Mouse (Mus musculus): ENCODE data around the gene Cstf3.
A peak's percentile ranks its signal among the peaks of the same experiment; 100 is the strongest.
"Not testable (repeated sequence)": the region's sequence is repeated elsewhere in the genome, so short reads cannot be mapped to it uniquely, and the experiment has no call there.

Cstf3 gene

GRCm38 (mm10) chr2:104590068-104590828 is at the start of gene Cstf3:
Gene Cstf3 (plus strand): TSS chr2:104590523.
- peak; percentile 99 for DNase-seq

- not testable (repeated sequence) for DNase-seq
Observed at GRCm38 (mm10) chr2:104556711-104557110, 33.6 kb upstream of the Cstf3 start.

DNA sequence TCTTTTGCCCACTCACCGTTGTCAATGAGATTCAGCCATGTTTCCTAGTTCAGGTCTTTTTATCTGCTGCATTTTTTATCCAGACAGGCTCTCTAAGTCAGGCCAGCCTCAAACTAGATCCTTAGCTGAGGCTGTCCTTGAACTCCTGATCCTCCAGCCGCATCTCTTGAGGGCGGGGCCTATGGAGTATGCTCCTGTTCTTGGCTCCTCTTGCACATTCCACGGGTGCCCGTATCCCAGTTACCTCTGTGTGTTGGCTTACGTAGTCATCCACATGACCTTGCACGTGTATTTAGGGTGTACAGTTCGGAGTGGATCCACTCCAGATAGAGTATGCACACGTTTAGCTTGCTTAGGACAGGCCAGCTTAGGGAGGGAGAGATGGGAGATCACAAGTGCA is 32.6 kb upstream of the Cstf3 start:
- DNase-seq, result no peak

DNA sequence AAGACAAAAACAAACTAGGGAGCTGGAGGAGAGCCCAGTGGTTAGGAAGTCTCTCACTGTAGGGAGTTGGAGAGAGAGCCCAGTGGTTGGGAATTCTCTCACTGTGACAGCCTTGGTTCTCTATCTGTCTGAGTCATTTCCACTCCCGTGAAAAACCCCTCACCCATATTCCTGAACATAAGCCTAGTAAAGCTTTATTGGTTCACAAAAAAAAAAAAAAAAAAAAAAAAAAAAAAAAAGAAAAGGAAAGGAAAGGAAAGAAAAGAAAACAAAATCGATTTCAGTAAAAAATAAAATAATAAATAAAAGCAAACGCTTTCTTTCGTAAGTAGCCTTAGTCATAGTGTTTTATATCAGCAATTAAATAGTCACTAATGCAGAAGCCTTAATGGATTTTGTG is 32.0 kb upstream of the Cstf3 start:
- DNase-seq, result no peak

DNA sequence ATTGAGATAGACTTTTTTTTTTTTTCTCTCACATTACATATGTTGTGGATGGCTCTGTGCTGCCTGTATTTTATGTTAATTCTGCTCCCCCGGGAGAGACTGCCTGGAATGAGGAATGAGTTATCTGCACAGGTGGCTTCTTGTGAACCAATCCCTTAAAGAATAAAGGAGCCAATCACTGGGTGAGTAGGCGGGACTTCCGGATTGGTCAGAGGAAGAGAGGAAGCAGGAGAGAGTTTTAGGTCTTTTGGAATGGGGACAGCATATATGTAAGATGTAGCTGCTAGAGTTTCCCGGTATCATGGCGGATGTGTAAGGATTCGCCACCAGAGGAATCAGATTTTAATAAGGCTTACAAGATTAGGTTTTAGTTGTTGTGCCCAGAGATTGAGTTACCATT is 31.4 kb upstream of the Cstf3 start:
- no peak for DNase-seq

- no peak for DNase-seq
Observed at GRCm38 (mm10) chr2:104559591-104560380, 30.5 kb upstream of the Cstf3 start.

DNA sequence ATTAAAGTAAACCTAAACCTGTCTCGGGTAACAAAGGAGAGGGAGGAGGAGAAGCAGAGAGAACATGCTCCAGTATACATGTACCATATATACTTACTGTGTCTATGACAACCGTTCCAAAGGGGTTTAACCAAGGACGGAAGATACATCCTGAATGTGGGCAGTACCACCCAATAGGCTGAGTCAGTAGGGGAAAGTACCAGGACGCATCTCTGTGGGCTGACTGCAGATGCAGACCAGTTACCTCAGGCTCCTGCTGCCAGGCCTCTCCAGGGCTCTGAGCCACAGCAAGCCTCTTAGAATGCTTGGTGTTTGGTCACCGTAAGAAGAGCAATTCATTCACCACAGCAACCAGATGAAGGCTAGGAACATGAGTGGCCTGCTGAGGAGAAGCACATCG is 28.9 kb upstream of the Cstf3 start:
- DNase-seq, result no peak

DNA sequence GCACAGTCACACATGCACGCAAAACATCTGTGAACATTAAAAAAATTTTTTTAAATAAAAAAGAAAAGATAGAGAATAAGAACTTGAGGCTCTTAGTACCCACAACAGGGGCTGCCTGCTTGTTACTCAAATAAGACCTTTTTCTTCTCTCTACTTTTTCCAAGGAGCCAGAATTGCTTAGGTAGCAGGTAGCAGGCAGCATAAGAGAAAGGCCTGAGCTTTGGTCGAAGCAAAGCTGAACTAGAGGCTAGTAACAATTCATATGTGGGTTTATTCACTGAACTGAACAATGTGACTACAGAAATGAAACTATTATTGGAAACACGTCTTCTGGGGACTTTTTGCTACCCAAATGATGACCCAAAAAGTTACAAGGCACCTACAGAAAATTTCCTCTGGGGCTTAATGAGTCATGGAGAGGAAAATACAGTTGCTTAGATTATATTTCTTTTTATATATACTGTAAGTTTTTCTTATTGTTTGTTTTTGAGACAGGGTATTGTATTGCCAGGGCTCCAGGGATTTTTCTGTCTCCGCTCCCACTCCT is 28.3 kb upstream of the Cstf3 start:
- no peak for DNase-seq

GRCm38 (mm10) chr2:104572066-104572465 is 18.3 kb upstream of the Cstf3 start:
- DNase-seq, result no peak

DNA sequence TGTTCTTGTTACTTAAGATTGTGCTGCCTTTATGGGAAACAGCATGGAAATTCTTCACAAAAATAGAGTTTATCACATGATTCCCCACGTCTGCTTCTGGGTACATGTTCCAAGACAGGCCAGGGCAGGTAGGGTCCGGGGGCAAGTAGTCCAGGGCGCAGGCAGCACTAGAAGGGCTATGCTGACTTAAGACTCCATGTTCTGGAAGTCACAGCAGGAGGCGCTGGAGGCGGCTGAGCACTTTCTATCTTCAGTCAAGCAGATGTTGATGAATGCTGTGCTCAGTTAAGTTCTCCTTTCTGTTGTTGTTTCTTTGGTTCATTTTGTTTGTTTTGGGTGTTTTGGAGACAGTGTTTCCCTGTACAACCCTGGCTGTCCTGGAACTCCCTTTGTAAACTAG is 14.1 kb upstream of the Cstf3 start:
- DNase-seq, result no peak

DNA sequence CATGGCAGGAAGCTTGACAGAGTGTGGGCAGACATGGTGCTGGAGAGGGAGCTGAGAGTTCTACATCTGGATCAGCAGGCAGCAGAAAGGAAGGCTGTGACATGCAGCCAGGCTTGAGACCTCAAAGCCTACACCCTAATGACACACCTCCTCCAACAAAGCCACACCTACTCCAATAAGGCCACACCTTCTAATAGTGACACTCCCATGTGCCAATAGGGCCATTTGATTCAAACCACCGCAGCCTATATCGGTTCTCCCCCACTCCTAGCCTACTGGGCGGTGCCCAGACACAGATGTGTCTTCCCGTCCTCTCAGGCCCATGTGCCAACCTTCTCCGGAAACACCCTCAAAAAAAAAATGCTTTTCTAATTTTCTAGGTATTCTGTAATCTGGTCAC is 12.3 kb upstream of the Cstf3 start:
- no peak for DNase-seq

DNA sequence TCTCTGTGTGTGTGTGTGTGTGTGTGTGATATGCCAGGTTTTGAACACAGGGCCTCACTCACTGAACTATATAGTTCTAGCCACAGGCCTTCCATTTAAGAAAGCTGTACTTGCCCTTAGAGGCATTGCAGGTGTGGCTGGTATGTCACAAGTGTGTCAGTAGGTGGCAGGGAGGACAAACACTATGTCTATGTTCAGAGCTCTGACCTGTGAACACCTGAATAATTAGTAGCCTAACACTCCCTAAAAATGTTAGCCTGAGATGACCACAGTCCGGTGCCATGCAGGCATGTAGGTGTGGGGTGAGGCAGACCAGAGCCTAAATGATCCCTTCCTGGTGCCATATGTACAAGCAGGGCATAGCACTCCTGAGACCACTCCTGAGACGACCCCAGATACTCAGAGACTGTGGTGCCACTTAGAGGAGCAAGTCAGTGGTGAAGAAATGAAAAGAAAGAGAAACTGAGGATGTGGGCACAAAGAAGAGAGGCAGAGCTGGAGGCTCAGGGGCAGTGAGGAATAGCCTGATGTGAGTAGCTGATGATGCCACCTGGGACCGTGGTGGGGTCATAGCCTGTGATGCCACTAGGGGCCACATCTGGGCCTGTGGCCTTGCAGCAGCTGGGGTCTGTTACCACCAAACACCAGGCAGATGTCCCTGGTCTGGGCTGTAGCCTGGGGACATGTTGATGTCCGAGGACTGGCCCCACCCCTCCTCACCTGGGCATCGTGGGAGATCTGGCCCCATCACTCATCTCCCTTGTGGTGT is 11.3 kb upstream of the Cstf3 start:
- no peak for DNase-seq

- DNase-seq, result no peak
Observed at GRCm38 (mm10) chr2:104579784-104580446, 10.4 kb upstream of the Cstf3 start.

GRCm38 (mm10) chr2:104581281-104581879 is 8.9 kb upstream of the Cstf3 start:
- DNase-seq, result no peak

DNA sequence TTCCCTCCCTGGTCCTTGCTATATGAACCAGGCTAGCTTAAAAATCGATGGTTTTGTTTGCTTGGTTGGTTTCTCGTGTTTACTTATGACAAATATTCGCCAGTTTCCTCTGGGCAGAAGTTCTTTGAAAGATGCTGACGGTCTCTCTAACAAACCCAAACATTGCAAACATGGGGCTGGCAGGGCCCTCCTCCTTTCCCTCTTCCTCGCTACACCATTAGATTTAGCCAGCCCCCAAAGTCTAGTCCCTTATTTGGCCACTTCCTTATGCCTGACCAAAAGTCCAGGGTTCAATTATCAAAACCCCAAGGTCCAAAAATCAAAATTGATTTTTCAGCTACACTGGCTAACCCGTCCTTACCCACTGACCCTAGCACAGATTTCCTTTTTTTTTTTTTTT is 7.3 kb upstream of the Cstf3 start:
- no peak for DNase-seq

DNA sequence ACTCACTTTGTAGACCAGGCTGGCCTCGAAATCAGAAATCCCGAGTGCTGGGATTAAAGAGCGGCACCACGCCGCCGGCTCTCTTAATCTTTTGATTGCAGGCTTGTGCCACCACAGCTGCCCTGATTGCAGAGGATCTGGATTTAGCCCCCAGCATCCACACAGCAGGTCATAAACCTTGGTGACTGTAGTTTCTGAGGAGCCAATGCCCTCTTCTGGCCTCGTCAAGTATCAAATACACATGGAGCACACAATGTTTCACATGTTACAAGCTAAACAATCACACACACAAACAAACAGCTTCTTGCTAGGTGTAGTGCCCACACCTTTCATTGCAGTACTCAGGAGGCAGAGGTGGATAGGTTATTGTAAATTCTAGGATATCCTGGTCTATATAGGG is 6.1 kb upstream of the Cstf3 start:
- no peak for DNase-seq

DNA sequence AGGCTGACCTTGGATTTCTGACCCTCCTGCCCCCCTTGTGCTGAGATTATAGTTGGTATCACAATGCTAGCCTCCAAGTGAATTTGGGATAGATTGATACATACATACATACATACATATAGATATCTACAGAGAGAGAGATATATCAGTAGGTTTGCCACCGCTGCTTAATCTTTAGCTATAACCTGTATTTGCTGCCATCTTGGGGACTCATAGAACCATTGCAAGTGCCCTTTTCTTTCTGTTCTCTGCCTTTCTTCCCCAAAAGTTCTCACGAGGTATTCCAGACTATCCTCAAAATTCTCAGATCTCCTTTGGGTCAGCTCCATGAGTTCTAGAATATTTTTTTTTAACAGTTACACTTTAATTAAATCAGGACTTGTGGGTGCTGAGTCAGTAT is 4.7 kb upstream of the Cstf3 start:
- DNase-seq, result no peak

DNA sequence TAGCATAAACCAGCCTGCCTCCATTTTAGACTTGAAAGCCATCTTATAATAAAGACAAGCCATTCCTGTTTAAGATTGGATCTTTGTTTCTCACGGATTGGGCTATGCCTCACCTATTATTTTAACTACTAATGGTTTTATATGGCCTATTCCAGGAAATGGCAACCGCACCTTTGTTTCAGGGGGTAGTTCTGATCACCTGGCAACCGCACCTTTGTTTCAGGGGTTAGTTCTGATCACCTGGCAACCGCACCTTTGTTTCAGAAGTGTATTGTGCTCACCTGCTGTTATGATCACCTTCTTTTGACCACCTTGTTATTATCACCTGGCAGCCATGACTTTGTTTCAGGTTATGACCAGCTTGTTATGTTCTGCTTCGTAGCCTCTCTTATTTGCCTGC is 1.8 kb upstream of the Cstf3 start:
- DNase-seq, result no peak

DNA sequence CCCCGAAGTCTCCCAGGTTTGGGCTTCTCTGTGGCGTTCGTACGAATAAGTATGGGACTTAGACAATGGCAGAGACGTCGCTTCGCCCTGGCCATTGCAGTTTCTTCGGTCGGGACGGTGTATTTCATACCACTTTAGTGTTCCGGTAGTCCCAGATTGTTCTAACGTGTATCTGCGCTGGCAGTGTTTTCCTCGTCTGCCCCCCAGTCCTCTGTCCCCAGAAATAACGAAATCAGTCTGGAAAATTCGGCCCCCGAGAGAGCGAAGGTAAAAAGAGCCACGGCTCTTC is 450 bp downstream of the Cstf3 start:
- DNase-seq, result no peak

- DNase-seq, result no peak
Observed at GRCm38 (mm10) chr2:104591141-104591540, 818 bp downstream of the Cstf3 start.

- no peak for DNase-seq
Observed at GRCm38 (mm10) chr2:104595063-104595462, 4.7 kb downstream of the Cstf3 start.

- DNase-seq, result no peak
Observed at GRCm38 (mm10) chr2:104603431-104603830, 13.1 kb downstream of the Cstf3 start.

GRCm38 (mm10) chr2:104604718-104605117 is 14.4 kb downstream of the Cstf3 start:
- DNase-seq, result no peak

Data from kidney, adult 11 months (tissue).